Mouse (Mus musculus) olfactory bulb, adult 2 months (tissue): ENCODE results near the gene Nicn1. TPM values are rescaled to one million over a fixed set of nuclear protein-coding genes. Genes with fewer than 3 reads are reported as not detected.

ENCODE experiments used
- H3K27ac ChIP-seq: fragments of 200-500 bp; 2 replicates; pipeline ENCODE4 v1.5.1; 2012; ENCODE audit warnings: low read depth, low read length; ENCODE audit not compliant: insufficient read depth
- H3K4me1 ChIP-seq: fragments of 200-500 bp; 2 replicates; pipeline ENCODE4 v1.6.1; 2012; ENCODE audit warnings: low read length; ENCODE audit not compliant: control insufficient read depth, insufficient read depth
- H3K4me3 ChIP-seq: fragments of 200-500 bp; 2 replicates; pipeline ENCODE4 v1.5.1; 2012; ENCODE audit warnings: mild to moderate bottlenecking, low read depth, low read length, moderate library complexity; ENCODE audit not compliant: insufficient read depth
- CTCF ChIP-seq: fragments of 200-500 bp; IDR thresholded peaks from 2 replicates; pipeline ENCODE4 v1.5.1; 2012; ENCODE audit warnings: low read depth, mild to moderate bottlenecking, low read length, moderate library complexity; ENCODE audit not compliant: insufficient read depth
- POLR2A ChIP-seq: fragments of 200-500 bp; IDR thresholded peaks from 2 replicates; pipeline ENCODE4 v1.6.1; 2012; ENCODE audit warnings: mild to moderate bottlenecking, low read depth, low read length, moderate library complexity; ENCODE audit not compliant: insufficient read depth
- WGBS: fragments of 180-500 bp; shearing (Covaris S2); methylation state at CpG from one replicate; pipeline ENCODE4 v1.1.7; 2018; 5-methylcytosine and 5-hydroxymethylcytosine counted together
- polyA plus RNA-seq: library from polyadenylated mRNA; stranded (reverse); fragments of >200 nt; gene quantifications from 2 replicates; pipeline ENCODE4 v1.2.4, GENCODE M21; 2012; ENCODE audit warnings: low replicate concordance; ENCODE audit not compliant: missing spikeins, insufficient read depth, insufficient read length

Gene Nicn1
- polyA plus RNA-seq, 1 experiment: not detected

- WGBS: 65% methylated on average over 10 of the region's 10 CpGs
- Histone ChIP-seq H3K27ac (no peak overlapping the region), H3K4me1 (peaks cover 14% of the 10 kb centered on the region), H3K4me3 (peak overlapping the region; percentile 68)
- no peak for TF ChIP-seq CTCF
- TF ChIP-seq POLR2A: no peak
Observed at GRCm38 (mm10) chr9:108340258-108341138, 50.3 kb downstream of the Nicn1 start.

- Histone ChIP-seq H3K4me1 (peaks cover 15% of the 10 kb centered on the region), H3K4me3 (no peak overlapping the region), H3K27ac (no peak overlapping the region)
- TF ChIP-seq CTCF (no peak), POLR2A (no peak)
- 94% methylated on average over 5 of the region's 5 CpGs for WGBS
Observed at GRCm38 (mm10) chr9:108341139-108341475, 50.9 kb downstream of the Nicn1 start.

GRCm38 (mm10) chr9:108341801-108342200 lies 51.6 kb downstream of the Nicn1 start:
- Histone ChIP-seq H3K4me1 (peaks cover 17% of the 10 kb centered on the region), H3K4me3 (no peak overlapping the region), H3K27ac (no peak overlapping the region)
- TF ChIP-seq POLR2A (no peak), CTCF (no peak)

- no peak overlapping the region for H3K4me3 ChIP-seq
- H3K27ac ChIP-seq: no peak overlapping the region
- TF ChIP-seq POLR2A (no peak), CTCF (no peak)
- H3K4me1 ChIP-seq: peaks cover 17% of the 10 kb centered on the region
- 29% methylated on average over 5 of the region's 5 CpGs for whole genome bisulfite sequencing
Observed at GRCm38 (mm10) chr9:108342301-108342831, 52.1 kb downstream of the Nicn1 start.

DNA sequence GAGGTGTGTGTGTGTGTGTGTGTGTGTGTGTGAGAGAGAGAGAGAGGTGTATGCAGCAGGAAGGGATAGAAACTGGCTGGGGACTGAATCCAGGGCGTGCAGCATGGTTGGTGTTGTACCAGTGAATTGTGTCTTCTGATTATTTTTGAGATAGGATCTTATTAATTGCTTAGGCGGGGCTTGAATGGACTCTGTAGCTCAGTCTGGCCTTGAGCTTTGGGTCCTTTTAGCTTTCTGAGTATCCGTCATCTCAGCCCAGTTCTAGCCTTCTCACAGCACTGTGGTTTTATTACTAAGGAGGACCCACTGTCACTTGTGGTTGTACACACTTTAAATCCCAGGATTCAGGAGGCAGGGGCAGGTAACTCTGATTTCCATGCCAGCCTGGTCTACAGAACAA lies 53.1 kb downstream of the Nicn1 start:
- Histone ChIP-seq H3K4me1 (peaks cover 17% of the 10 kb centered on the region), H3K4me3 (no peak overlapping the region), H3K27ac (no peak overlapping the region)
- TF ChIP-seq CTCF (no peak), POLR2A (no peak)
- WGBS: 90% methylated on average over 3 of the region's 3 CpGs

DNA sequence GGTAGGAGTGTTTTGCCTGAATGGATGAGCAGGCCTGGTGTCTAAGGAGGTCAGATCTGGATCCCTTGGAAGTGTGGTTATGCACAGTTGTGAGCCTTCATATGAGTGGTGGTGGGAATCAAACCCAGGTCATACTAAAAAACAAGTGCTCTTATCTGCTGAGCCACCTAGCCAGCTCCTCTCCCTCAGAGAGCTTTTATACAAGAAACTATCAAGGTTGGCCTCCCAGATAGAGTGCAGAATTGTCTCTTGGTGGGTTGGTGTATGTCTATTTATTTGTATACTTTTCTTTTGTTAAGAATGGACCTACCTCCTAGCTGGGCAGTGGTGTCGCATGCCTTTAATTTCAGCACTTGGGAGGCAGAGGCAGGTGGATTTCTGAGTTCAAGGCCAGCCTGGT lies 53.6 kb downstream of the Nicn1 start:
- H3K4me3 ChIP-seq: no peak overlapping the region
- WGBS: 100% methylated on average over 1 of the region's 1 CpGs
- no peak for TF ChIP-seq POLR2A

GRCm38 (mm10) chr9:108344471-108344870 lies 54.2 kb downstream of the Nicn1 start:
- WGBS: 88% methylated on average over 4 of the region's 4 CpGs
- Histone ChIP-seq H3K4me3 (no peak overlapping the region), H3K27ac (no peak overlapping the region), H3K4me1 (peaks cover 19% of the 10 kb centered on the region)
- TF ChIP-seq CTCF: no peak
- TF ChIP-seq POLR2A: no peak

More for the DNA sequence above, 53.6 kb downstream of the Nicn1 start:
- Histone ChIP-seq H3K27ac (no peak overlapping the region), H3K4me1 (peaks cover 15% of the 10 kb centered on the region)

Other genes starting within 250 kb of the Nicn1 start
- not detected in 2 replicates for gene Gmppb, start 241.2 kb upstream of the Nicn1 start, polyA plus RNA-seq
- gene Amigo3, start 237.3 kb upstream of the Nicn1 start, polyA plus RNA-seq: not detected in 2 replicates
- gene Mst1, start 210.0 kb upstream of the Nicn1 start, polyA plus RNA-seq: not detected in 2 replicates
- not detected in 2 replicates for gene Rnf123, start 207.1 kb upstream of the Nicn1 start, polyA plus RNA-seq
- not detected in 2 replicates for gene Apeh, start 195.8 kb upstream of the Nicn1 start, polyA plus RNA-seq
- not detected in 2 replicates for gene Bsn, start 100.0 kb upstream of the Nicn1 start, polyA plus RNA-seq
- gene Dag1, start 26.5 kb upstream of the Nicn1 start, polyA plus RNA-seq: not detected in 2 replicates
- gene Amt, start 6.4 kb downstream of the Nicn1 start, polyA plus RNA-seq: not detected in 2 replicates
- gene Rhoa, start 15.7 kb downstream of the Nicn1 start, polyA plus RNA-seq: 187 and 421 TPM in 2 replicates
- not detected in 2 replicates for gene Tcta, start 15.7 kb downstream of the Nicn1 start, polyA plus RNA-seq
- gene Gpx1, start 48.5 kb downstream of the Nicn1 start, polyA plus RNA-seq: not detected in 2 replicates
- not detected in 2 replicates for gene Usp4, start 57.4 kb downstream of the Nicn1 start, polyA plus RNA-seq
- not detected in 2 replicates for gene 1700102P08Rik, start 102.4 kb downstream of the Nicn1 start, polyA plus RNA-seq
- gene Ccdc36, start 138.1 kb downstream of the Nicn1 start, polyA plus RNA-seq: not detected in 2 replicates
- not detected in 2 replicates for gene BC048562, start 146.1 kb downstream of the Nicn1 start, polyA plus RNA-seq
- gene Ccdc71, start 170.1 kb downstream of the Nicn1 start, polyA plus RNA-seq: not detected in 2 replicates
- gene Klhdc8b, start 171.2 kb downstream of the Nicn1 start, polyA plus RNA-seq: not detected in 2 replicates
- not detected in 2 replicates for gene Lamb2, start 189.3 kb downstream of the Nicn1 start, polyA plus RNA-seq
- 102 and 511 TPM in 2 replicates for gene Usp19, start 200.2 kb downstream of the Nicn1 start, polyA plus RNA-seq
- not detected in 2 replicates for gene Qars, start 217.3 kb downstream of the Nicn1 start, polyA plus RNA-seq
- not detected in 2 replicates for gene Qrich1, start 226.4 kb downstream of the Nicn1 start, polyA plus RNA-seq